Mouse (Mus musculus): ENCODE measurements around the gene Smagp. TPM values are rescaled to one million over a fixed set of nuclear protein-coding genes. Genes with fewer than 3 reads are reported as not detected.
A peak's percentile ranks its signal among the peaks of the same experiment; 100 is the strongest.

The Smagp gene
- polyA plus RNA-seq (2016; fragmentation: Nextera tagmentation; extraction: Ambion mirVana): 10.5 and 11.4 TPM in 2 replicates

DNA sequence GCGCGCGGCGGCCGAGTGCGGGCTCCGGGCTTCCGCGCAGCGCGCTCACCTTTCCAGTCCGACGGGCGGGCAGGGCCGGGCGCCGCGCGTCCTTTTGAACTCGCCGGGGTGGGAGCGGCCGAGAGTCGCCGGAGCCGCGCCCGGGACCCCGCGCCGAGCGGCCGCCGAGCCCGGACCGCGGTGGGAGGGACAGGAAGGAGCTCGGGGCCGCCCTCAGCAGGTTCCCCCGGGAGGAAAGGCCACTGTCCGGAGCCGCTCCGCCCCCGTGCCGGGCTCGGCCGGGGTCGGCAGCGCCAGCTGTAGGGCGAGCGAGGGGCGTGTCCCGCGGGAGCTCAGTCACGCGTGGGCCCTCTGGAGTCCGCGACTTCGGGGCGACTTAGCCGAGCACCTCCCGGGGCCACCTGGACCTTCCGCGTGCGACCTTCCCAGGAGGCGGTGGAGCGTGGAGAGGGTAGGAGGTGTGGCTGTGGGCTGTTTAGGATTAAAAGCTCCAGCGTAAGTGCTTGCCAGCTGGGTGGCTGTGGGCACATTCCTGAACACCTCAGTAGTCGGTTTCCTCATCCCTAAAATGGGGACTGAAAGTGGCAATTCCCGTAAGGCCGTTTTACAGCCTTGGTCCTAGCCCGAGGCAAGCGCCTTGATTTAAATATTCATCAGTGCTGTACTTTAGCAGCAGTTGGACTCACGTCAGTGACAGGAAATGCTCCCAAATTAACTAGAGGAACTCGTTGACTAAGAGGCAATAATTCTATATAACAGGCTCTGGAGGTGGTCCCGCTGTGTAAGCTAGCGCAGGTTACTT, at the start of gene Smagp:
Smagp (minus strand) TSS at position 241 of the 802 bp plus-strand sequence.
- ATAC-seq: peak; percentile 44; the same call in 1 of the 2 replicates
- Histone ChIP-seq H3K9me3 (replicated peaks) (no peaks in the 10 kb centered on the region), H3K4me2 (peak within 1 kb of the TSS; percentile 80), H3K27ac (0 out of 2 replicates have a peak within 1 kb of the TSS, but pooled peaks have one; percentile 12), H3K36me3 (peaks cover 4% of the 10 kb centered on the region; the same call in 1 of the 2 replicates), H3K9ac (peak within 1 kb of the TSS; percentile 62), H3K4me3 (peak within 1 kb of the TSS; percentile 59), H3K27me3 (replicated peaks) (peaks cover 66% of the 10 kb centered on the region), H3K4me1 (peaks cover 35% of the 10 kb centered on the region)
- under 1% methylated on average over 62 of the region's 77 CpGs for WGBS (ENCODE audit: insufficient replicate concordance)

DNA sequence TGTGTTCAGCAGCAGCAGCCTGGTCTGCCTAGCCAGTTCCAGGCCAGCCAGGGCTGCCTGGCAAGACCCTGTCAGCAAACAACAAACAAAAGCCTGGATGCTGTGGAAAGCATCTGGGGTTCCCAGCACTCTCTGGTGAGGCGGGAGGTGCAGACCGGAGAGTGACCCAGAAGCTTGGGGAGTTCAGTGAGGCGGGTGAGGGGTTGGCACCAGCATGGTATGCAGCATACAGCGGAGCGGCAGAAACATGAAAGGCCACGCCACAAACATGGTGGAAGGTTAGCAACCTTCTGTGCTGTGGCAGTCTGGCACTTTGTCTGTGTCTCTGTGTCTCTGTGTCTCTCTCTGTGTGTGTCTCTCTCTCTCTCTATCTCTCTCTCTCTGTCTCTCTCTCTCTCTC, 49.7 kb upstream of the Smagp start:
- H3K4me2 ChIP-seq: peak overlapping the region; percentile 45
- ATAC-seq: no peak
- H3K27ac ChIP-seq: peak overlapping the region; percentile 56

DNA sequence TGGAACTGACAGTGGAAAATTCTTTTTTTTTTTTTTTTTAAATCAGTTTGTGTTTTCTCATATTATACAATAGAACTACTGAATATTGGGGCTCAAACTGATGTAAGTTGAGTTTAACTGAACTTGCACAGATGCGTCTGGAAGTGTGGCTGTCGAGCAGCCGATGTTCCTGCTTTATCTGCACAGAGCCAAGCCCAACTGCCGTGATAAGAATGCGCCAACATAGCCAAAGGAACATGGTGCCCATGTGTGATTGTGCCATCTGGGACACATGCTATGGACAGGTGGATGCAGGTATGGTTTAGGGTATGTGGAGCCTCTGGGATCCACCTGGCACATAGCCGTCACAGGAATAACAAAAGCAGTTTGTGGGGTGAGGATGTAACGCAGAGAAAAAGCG, 49.1 kb upstream of the Smagp start:
- Histone ChIP-seq H3K27ac (peak overlapping the region; percentile 56; the same call in 1 of the 2 replicates), H3K9me3 (replicated peaks) (peaks cover 9% of the 10 kb centered on the region; the same call in 1 of the 2 replicates), H3K4me2 (peak overlapping the region; percentile 46), H3K4me1 (peaks cover 58% of the 10 kb centered on the region), H3K4me3 (no peak overlapping the region), H3K36me3 (no peaks in the 10 kb centered on the region), H3K27me3 (replicated peaks) (0 out of 2 replicates have a peak, but pooled peaks cover 9% of the 10 kb centered on the region), H3K9ac (no peak overlapping the region)
- 37% methylated on average over 8 of the region's 8 CpGs for WGBS (ENCODE audit: insufficient replicate concordance)
- ATAC-seq: peak; percentile 65

More for the DNA sequence above, 49.7 kb upstream of the Smagp start:
- H3K9ac ChIP-seq: peak overlapping the region; percentile 14; the same call in 1 of the 2 replicates
- peaks cover 10% of the 10 kb centered on the region; the same call in 1 of the 2 replicates for H3K9me3 ChIP-seq (replicated peaks)
- H3K4me3 ChIP-seq: no peak overlapping the region
- H3K4me1 ChIP-seq: peaks cover 52% of the 10 kb centered on the region
- WGBS (ENCODE audit: insufficient replicate concordance): 81% methylated on average over 6 of the region's 6 CpGs
- H3K36me3 ChIP-seq: no peaks in the 10 kb centered on the region
- 0 out of 2 replicates have a peak, but pooled peaks cover 9% of the 10 kb centered on the region for H3K27me3 ChIP-seq (replicated peaks)

- peak; percentile 46 for ATAC-seq
- Histone ChIP-seq H3K9ac (no peak overlapping the region), H3K27ac (0 out of 2 replicates have a peak overlapping the region, but pooled peaks have one; percentile 31), H3K4me2 (peak overlapping the region; percentile 46), H3K4me1 (peaks cover 64% of the 10 kb centered on the region), H3K36me3 (no peaks in the 10 kb centered on the region), H3K27me3 (replicated peaks) (0 out of 2 replicates have a peak, but pooled peaks cover 9% of the 10 kb centered on the region), H3K9me3 (replicated peaks) (peaks cover 3% of the 10 kb centered on the region; the same call in 1 of the 2 replicates), H3K4me3 (no peak overlapping the region; the same call in 1 of the 2 replicates)
- 21% methylated on average over 13 of the region's 13 CpGs for WGBS (ENCODE audit: insufficient replicate concordance)
These were observed 48.5 kb upstream of the Smagp start for GRCm38 (mm10) chr15:100685255-100685654.

DNA sequence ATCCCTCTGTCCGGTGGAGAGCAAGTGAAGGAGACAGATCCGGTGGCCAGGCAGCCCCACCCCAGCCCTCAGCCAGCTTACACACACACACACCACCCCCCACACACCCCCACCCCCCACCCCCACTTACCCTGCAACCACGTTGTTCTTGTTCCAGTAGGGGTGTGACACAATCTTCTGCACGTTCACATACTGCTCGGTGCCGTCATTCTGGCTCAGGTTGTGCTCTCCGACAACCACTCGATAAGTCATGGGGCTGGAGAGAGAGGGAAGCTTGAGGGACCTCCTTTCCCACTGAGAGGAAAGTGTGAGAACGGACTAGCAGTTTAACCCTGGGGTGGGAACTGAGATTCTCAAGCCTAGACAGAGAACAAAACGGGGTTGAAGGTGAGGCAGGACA, 47.7 kb upstream of the Smagp start:
- H3K4me2 ChIP-seq: peak overlapping the region; percentile 46
- ATAC-seq: no peak
- no peak overlapping the region for H3K4me3 ChIP-seq

DNA sequence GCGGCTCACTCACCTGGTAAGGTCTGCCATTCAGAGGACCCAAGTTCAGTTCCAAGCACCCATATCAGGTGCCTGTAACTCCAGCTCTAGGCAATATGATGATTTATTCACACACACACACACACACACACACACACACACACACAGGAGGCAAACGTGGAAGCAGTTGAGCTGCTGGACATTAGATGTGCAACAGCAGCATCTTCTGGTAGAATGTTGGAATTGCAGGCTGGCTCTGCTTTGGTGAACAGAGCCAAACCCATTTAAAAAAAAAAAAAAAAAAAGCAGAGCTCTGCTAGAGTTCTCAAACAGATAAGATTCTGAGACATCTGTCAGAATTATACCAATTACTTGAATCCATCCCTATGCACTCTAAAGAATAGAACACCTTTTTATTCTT, 46.3 kb upstream of the Smagp start:
- ATAC-seq: peak; percentile 25; the same call in 1 of the 2 replicates
- H3K27ac ChIP-seq: no peak overlapping the region
- H3K27me3 ChIP-seq (replicated peaks): 0 out of 2 replicates have a peak, but pooled peaks cover 3% of the 10 kb centered on the region
- H3K9me3 ChIP-seq (replicated peaks): no peaks in the 10 kb centered on the region
- WGBS (ENCODE audit: insufficient replicate concordance): 53% methylated on average over 2 of the region's 2 CpGs
- peaks cover 75% of the 10 kb centered on the region for H3K4me1 ChIP-seq
- H3K36me3 ChIP-seq: no peaks in the 10 kb centered on the region
- no peak overlapping the region for H3K4me3 ChIP-seq
- no peak overlapping the region for H3K9ac ChIP-seq
- H3K4me2 ChIP-seq: no peak overlapping the region

More for the DNA sequence above, 47.7 kb upstream of the Smagp start:
- no peak overlapping the region for H3K27ac ChIP-seq
- H3K27me3 ChIP-seq (replicated peaks): 0 out of 2 replicates have a peak, but pooled peaks cover 9% of the 10 kb centered on the region
- peak overlapping the region; percentile 4; the same call in 1 of the 2 replicates for H3K9ac ChIP-seq
- peaks cover 71% of the 10 kb centered on the region for H3K4me1 ChIP-seq
- H3K36me3 ChIP-seq: no peaks in the 10 kb centered on the region
- 57% methylated on average over 10 of the region's 10 CpGs for WGBS (ENCODE audit: insufficient replicate concordance)
- no peaks in the 10 kb centered on the region for H3K9me3 ChIP-seq (replicated peaks)

- Histone ChIP-seq H3K9ac (no peak overlapping the region), H3K27me3 (replicated peaks) (0 out of 2 replicates have a peak, but pooled peaks cover 3% of the 10 kb centered on the region), H3K9me3 (replicated peaks) (no peaks in the 10 kb centered on the region), H3K36me3 (no peaks in the 10 kb centered on the region), H3K4me2 (no peak overlapping the region), H3K4me3 (no peak overlapping the region), H3K4me1 (peaks cover 62% of the 10 kb centered on the region), H3K27ac (no peak overlapping the region)
- WGBS (ENCODE audit: insufficient replicate concordance): 53% methylated on average over 7 of the region's 7 CpGs
- no peak for ATAC-seq
These were observed 45.0 kb upstream of the Smagp start for GRCm38 (mm10) chr15:100681770-100682169.

DNA sequence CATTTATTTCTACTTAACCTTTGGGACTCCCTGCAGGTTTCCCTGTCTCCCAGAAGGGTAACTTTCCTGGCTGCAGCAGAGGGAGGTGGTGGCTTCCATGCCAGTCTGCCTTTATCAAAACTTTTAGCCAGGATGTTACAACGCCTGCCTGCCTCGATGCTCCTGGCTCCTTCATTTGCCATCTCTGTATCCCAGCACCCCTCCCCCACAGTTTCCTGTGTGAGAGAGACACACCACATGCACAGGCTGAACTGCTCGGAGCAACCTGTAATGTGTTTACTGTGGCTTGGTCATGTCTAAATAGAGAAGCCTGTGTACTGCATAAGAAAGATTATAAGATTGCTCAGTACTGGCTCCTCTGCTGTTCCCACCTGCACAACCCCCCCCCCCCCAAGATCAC, 43.6 kb upstream of the Smagp start:
- Histone ChIP-seq H3K9me3 (replicated peaks) (no peaks in the 10 kb centered on the region), H3K27me3 (replicated peaks) (no peaks in the 10 kb centered on the region), H3K4me2 (no peak overlapping the region), H3K9ac (no peak overlapping the region), H3K36me3 (no peaks in the 10 kb centered on the region), H3K4me1 (peaks cover 53% of the 10 kb centered on the region), H3K4me3 (no peak overlapping the region), H3K27ac (no peak overlapping the region)
- ATAC-seq: no peak
- WGBS (ENCODE audit: insufficient replicate concordance): 25% methylated on average over 3 of the region's 3 CpGs

DNA sequence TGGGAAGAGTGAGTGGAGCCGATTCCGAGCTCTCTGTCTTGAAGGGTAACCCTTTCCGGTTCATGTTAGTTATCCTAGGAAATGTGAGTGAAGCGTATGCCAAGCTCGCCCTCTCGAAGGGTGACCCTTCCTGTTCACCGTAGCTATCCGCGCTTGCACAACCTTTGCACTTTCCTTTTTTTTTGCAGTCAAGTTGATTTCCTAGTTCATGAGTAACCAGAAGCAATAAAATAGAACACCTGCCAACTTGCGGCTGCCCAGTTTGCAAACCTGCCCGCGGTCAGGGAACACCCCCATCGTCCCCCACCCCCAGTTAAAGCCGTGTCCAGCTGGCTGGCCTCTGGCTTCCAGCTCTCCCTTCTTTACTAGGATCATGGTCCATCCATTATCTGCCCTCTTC, 42.3 kb upstream of the Smagp start:
- H3K4me2 ChIP-seq: no peak overlapping the region
- peak overlapping the region; percentile 59; the same call in 1 of the 2 replicates for H3K27ac ChIP-seq

DNA sequence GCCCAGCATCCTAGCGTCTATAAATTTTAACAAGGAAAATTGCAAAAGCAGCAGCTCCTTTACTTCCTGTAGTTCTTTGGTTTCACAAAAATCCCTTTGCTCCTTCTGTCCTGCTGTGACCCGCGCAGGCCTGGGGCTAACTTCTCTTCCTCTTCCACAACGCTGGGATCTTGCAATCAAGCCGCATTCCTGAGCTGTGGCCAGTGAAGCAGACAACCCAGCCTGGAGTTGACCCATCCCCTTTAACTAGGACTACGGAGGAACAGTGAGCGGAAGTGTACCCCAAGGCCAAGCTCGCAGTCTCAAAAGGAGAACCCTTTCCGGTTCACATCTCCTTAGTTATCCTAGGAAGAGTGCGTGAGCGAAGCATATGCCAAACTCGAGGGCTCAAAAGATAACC, 41.8 kb upstream of the Smagp start:
- Histone ChIP-seq H3K4me2 (no peak overlapping the region), H3K4me3 (no peak overlapping the region), H3K4me1 (peaks cover 55% of the 10 kb centered on the region), H3K9ac (no peak overlapping the region), H3K27ac (peak overlapping the region; percentile 59; the same call in 1 of the 2 replicates), H3K27me3 (replicated peaks) (no peaks in the 10 kb centered on the region), H3K36me3 (no peaks in the 10 kb centered on the region), H3K9me3 (replicated peaks) (no peaks in the 10 kb centered on the region)
- no peak for ATAC-seq
- WGBS (ENCODE audit: insufficient replicate concordance): 72% methylated on average over 12 of the region's 12 CpGs

More for the DNA sequence above, 42.3 kb upstream of the Smagp start:
- Histone ChIP-seq H3K4me1 (peaks cover 53% of the 10 kb centered on the region), H3K27me3 (replicated peaks) (no peaks in the 10 kb centered on the region), H3K9ac (no peak overlapping the region), H3K4me3 (no peak overlapping the region), H3K36me3 (no peaks in the 10 kb centered on the region), H3K9me3 (replicated peaks) (no peaks in the 10 kb centered on the region)
- no peak for ATAC-seq
- WGBS (ENCODE audit: insufficient replicate concordance): 74% methylated on average over 14 of the region's 14 CpGs

DNA sequence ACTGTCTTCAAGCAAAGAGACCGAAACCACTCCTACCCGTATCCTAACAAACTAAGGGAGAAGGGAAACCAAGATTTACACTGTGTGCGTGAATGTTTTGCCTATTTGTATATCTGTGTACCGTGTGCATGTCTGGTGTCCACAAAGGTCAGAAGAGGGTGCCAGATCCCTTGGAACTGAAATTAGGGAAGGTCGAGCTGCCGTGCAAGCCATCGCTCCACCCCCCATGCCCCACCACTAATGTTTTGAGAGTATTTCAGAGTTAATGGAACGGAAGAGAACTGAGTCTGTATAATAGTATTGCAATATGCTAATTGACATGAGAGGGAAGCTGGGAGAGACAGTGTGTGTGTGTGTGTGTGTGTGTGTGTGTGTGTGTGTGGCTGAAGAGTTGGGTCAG, 40.9 kb upstream of the Smagp start:
- 81% methylated on average over 8 of the region's 8 CpGs for WGBS (ENCODE audit: insufficient replicate concordance)
- Histone ChIP-seq H3K36me3 (no peaks in the 10 kb centered on the region), H3K4me2 (no peak overlapping the region), H3K4me1 (peaks cover 56% of the 10 kb centered on the region), H3K9me3 (replicated peaks) (no peaks in the 10 kb centered on the region), H3K27me3 (replicated peaks) (no peaks in the 10 kb centered on the region), H3K9ac (no peak overlapping the region), H3K4me3 (no peak overlapping the region), H3K27ac (no peak overlapping the region)
- no peak for ATAC-seq

DNA sequence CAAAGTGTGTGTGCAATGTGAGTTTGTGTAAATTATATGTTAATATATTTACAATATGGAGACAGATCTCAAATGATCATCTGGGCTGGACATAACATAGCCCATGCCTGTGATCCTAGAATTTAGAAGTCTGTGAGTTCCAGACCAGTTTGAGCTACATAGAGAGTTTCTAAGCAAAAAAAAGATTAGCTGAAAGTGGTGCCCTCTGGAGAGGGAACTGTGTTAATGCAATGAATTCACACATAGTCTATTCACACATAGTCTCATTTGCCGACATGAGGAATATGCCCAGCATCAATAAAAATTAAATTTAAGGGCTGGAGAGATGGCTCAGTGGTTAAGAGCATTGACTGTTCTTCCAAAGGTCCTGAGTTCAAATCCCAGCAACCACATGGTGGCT, 39.8 kb upstream of the Smagp start:
- Histone ChIP-seq H3K36me3 (no peaks in the 10 kb centered on the region), H3K4me3 (no peak overlapping the region), H3K9me3 (replicated peaks) (no peaks in the 10 kb centered on the region), H3K9ac (no peak overlapping the region), H3K4me1 (peaks cover 61% of the 10 kb centered on the region), H3K4me2 (no peak overlapping the region), H3K27me3 (replicated peaks) (no peaks in the 10 kb centered on the region), H3K27ac (no peak overlapping the region)
- WGBS (ENCODE audit: insufficient replicate concordance): 73% methylated on average over 1 of the region's 1 CpGs
- ATAC-seq: no peak

Data from liver, embryonic 12.5 days (tissue).